Mouse (Mus musculus): ENCODE data around the gene Parm1.

The Parm1 gene

GRCm38 (mm10) chr5:91653061-91653915 is 135.9 kb downstream of the Parm1 start:
- no peak for DNase-seq (ENCODE audit: low read depth, low spot score)

GRCm38 (mm10) chr5:91654331-91655048 is 137.1 kb downstream of the Parm1 start:
- DNase-seq (ENCODE audit: low read depth, low spot score), result no peak

GRCm38 (mm10) chr5:91655263-91655662 is 137.8 kb downstream of the Parm1 start:
- DNase-seq (ENCODE audit: low read depth, low spot score), result no peak

- no peak for DNase-seq (ENCODE audit: low read depth, low spot score)
These were observed 145.3 kb downstream of the Parm1 start for GRCm38 (mm10) chr5:91662715-91663114.

GRCm38 (mm10) chr5:91667127-91667526 is 149.7 kb downstream of the Parm1 start:
- no peak for DNase-seq (ENCODE audit: low read depth, low spot score)

GRCm38 (mm10) chr5:91669235-91669634 is 151.8 kb downstream of the Parm1 start:
- DNase-seq (ENCODE audit: low read depth, low spot score), result no peak
